In genomic region chr11:96301064-96301431, GRCm38 (mm10) we compare ENCODE assay signal across 16 mouse cellular contexts. TPM values are rescaled to one million over a fixed set of nuclear protein-coding genes. Genes with fewer than 3 reads are reported as not detected.
A peak's percentile ranks its signal among the peaks of the same experiment; 100 is the strongest.
DNase-seq lines count a peak whose midpoint lies in the region; ATAC-seq and TF ChIP-seq lines count a peak whose summit lies in the region.
"Had no signal": no experiment of that assay in that cellular context is flagged by ENCODE, and none has a peak within 500 bp of the region (broad histone marks: within the 10 kb centered on the region; RNA-seq: fewer than 3 reads in every experiment).

No protein-coding gene starts in this region.

- H3K4me2 ChIP-seq in heart, embryonic 12.5 days = peak overlapping the region; percentile 14; the same call in 1 of the 2 replicates
- peak overlapping the region; percentile 79 for H3K4me2 ChIP-seq in lung, embryonic 16.5 days (ENCODE audit: low read depth, low read length)
- H3K4me2 ChIP-seq in stomach, embryonic 15.5 days = peak overlapping the region; percentile 67
- no peak overlapping the region for H3K4me2 ChIP-seq in forebrain, postnatal 0 days (ENCODE audit: low read depth)
- H3K4me2 ChIP-seq: embryonic facial prominence, embryonic 12.5 days; forebrain, embryonic 13.5 days had no signal

- no peak for DNase-seq in heart, adult 9 months (ENCODE audit: low spot score in 2 of 2)
- DNase-seq in lung, adult 2 months = no peak
- DNase-seq in limb, embryonic 10.5 days (ENCODE audit: low spot score) = no peak
- DNase-seq in forebrain, postnatal 0 days = no peak
- no peak for DNase-seq in urinary bladder, postnatal 10 days (ENCODE audit: low spot score)
- DNase-seq: gastrocnemius, postnatal 10 days; retina, postnatal 1 day; thymus, postnatal 25 days had no signal

- H3K36me3 ChIP-seq in heart, embryonic 12.5 days = no peaks in the 10 kb centered on the region
- no peaks in the 10 kb centered on the region for H3K36me3 ChIP-seq in lung, embryonic 16.5 days (ENCODE audit: control insufficient read depth, insufficient read depth, low read length)
- peaks cover 3% of the 10 kb centered on the region; the same call in 1 of the 2 replicates for H3K36me3 ChIP-seq in limb, embryonic 10.5 days
- H3K36me3 ChIP-seq in stomach, embryonic 15.5 days = no peaks in the 10 kb centered on the region
- H3K36me3 ChIP-seq in forebrain, postnatal 0 days (ENCODE audit: insufficient read depth) = no peaks in the 10 kb centered on the region
- H3K36me3 ChIP-seq: embryonic facial prominence, embryonic 12.5 days had no signal

- peaks cover 18% of the 10 kb centered on the region for H3K4me1 ChIP-seq in heart, embryonic 12.5 days (replicated peaks)
- H3K4me1 ChIP-seq in lung, embryonic 16.5 days (replicated peaks; ENCODE audit: control insufficient read depth, insufficient read depth, low read length) = peaks cover 7% of the 10 kb centered on the region
- H3K4me1 ChIP-seq in lung, adult 2 months (ENCODE audit: control insufficient read depth, insufficient read depth, low read length) = peaks cover 3% of the 10 kb centered on the region; the same call in 1 of the 2 replicates
- H3K4me1 ChIP-seq in limb, embryonic 10.5 days = peaks cover 96% of the 10 kb centered on the region
- peaks cover 16% of the 10 kb centered on the region; the same call in 1 of the 2 replicates for H3K4me1 ChIP-seq in stomach, embryonic 15.5 days
- no peaks in the 10 kb centered on the region for H3K4me1 ChIP-seq in forebrain, postnatal 0 days (ENCODE audit: insufficient read depth)
- H3K4me1 ChIP-seq: embryonic facial prominence, embryonic 12.5 days had no signal

- ATAC-seq in heart, embryonic 12.5 days (ENCODE audit: insufficient number of reproducible peaks, low FRiP score) = no peak
- no peak for ATAC-seq in lung, embryonic 16.5 days (ENCODE audit: low read depth)
- ATAC-seq in stomach, embryonic 15.5 days (ENCODE audit: insufficient read depth, low FRiP score, low read depth) = no peak
- no peak for ATAC-seq in forebrain, postnatal 0 days
- ATAC-seq: forebrain, embryonic 13.5 days had no signal

- no peaks in the 10 kb centered on the region for H3K9me3 ChIP-seq in heart, embryonic 12.5 days (replicated peaks)
- no peaks in the 10 kb centered on the region for H3K9me3 ChIP-seq in lung, embryonic 16.5 days (ENCODE audit: control insufficient read depth, low read length)
- no peaks in the 10 kb centered on the region for H3K9me3 ChIP-seq in limb, embryonic 10.5 days (replicated peaks)
- no peaks in the 10 kb centered on the region for H3K9me3 ChIP-seq in stomach, embryonic 15.5 days
- no peaks in the 10 kb centered on the region for H3K9me3 ChIP-seq in forebrain, postnatal 0 days (ENCODE audit: low read length)
- H3K9me3 ChIP-seq: embryonic facial prominence, embryonic 12.5 days; forebrain, embryonic 13.5 days had no signal

- TF ChIP-seq CTCF in lung, adult 2 months (IDR thresholded peaks at IDR 0.05; ENCODE audit: insufficient read depth, low read length) = no peak
- no peak for TF ChIP-seq CTCF in forebrain, postnatal 0 days (IDR thresholded peaks at IDR 0.05; ENCODE audit: low read depth)

- H3K9ac ChIP-seq in heart, embryonic 12.5 days = no peak overlapping the region
- peak overlapping the region; percentile 77 for H3K9ac ChIP-seq in lung, embryonic 16.5 days (ENCODE audit: low read length)
- no peak overlapping the region for H3K9ac ChIP-seq in stomach, embryonic 15.5 days
- H3K9ac ChIP-seq in forebrain, postnatal 0 days = no peak overlapping the region
- H3K9ac ChIP-seq: embryonic facial prominence, embryonic 12.5 days; forebrain, embryonic 13.5 days had no signal

- TF ChIP-seq POLR2A in lung, adult 2 months (IDR thresholded peaks at IDR 0.05; ENCODE audit: borderline replicate concordance, extremely low read depth, low read depth, low read length) = no peak

- peak overlapping the region; percentile 4; the same call in 1 of the 2 replicates for H3K4me3 ChIP-seq in heart, embryonic 12.5 days
- peak overlapping the region; percentile 61 for H3K4me3 ChIP-seq in lung, embryonic 16.5 days (ENCODE audit: low read length)
- H3K4me3 ChIP-seq in lung, adult 2 months (replicated peaks; ENCODE audit: extremely low read depth, low read depth, low read length) = no peak overlapping the region
- H3K4me3 ChIP-seq in limb, embryonic 10.5 days = peak overlapping the region; percentile 64
- H3K4me3 ChIP-seq in stomach, embryonic 15.5 days (replicated peaks) = peak overlapping the region; percentile 53
- H3K4me3 ChIP-seq in forebrain, postnatal 0 days (ENCODE audit: low read depth, low read length) = no peak overlapping the region
- H3K4me3 ChIP-seq: embryonic facial prominence, embryonic 12.5 days; forebrain, embryonic 13.5 days; myocyte had no signal

- H3K27me3 ChIP-seq in heart, embryonic 12.5 days (replicated peaks) = peaks cover 99% of the 10 kb centered on the region
- peaks cover 75% of the 10 kb centered on the region for H3K27me3 ChIP-seq in lung, embryonic 16.5 days (ENCODE audit: control insufficient read depth, insufficient read depth, low read depth, low read length)
- H3K27me3 ChIP-seq in limb, embryonic 10.5 days (ENCODE audit: low read depth, poor library complexity, severe bottlenecking) = peaks cover 100% of the 10 kb centered on the region
- H3K27me3 ChIP-seq in stomach, embryonic 15.5 days (replicated peaks) = peaks cover 66% of the 10 kb centered on the region
- peaks cover 100% of the 10 kb centered on the region for H3K27me3 ChIP-seq in forebrain, postnatal 0 days (ENCODE audit: insufficient read depth, low read length)

- 7% methylated on average over 10 of the region's 10 CpGs for WGBS in heart, embryonic 12.5 days
- 20% methylated on average over 9 of the region's 10 CpGs for WGBS in lung, embryonic 16.5 days
- 54% methylated on average over 10 of the region's 10 CpGs for WGBS in lung, adult 2 months
- 6% methylated on average over 10 of the region's 10 CpGs for WGBS in limb, embryonic 10.5 days
- WGBS in stomach, embryonic 15.5 days = 20% methylated on average over 10 of the region's 10 CpGs
- 8% methylated on average over 10 of the region's 10 CpGs for WGBS in forebrain, postnatal 0 days

- no peak overlapping the region for H3K27ac ChIP-seq in heart, embryonic 12.5 days (ENCODE audit: poor library complexity, severe bottlenecking)
- H3K27ac ChIP-seq in lung, embryonic 16.5 days (ENCODE audit: low read length) = peak overlapping the region; percentile 21
- peak overlapping the region; percentile 81 for H3K27ac ChIP-seq in limb, embryonic 10.5 days
- H3K27ac ChIP-seq in stomach, embryonic 15.5 days = peak overlapping the region; percentile 44; the same call in 1 of the 2 replicates
- H3K27ac ChIP-seq in forebrain, postnatal 0 days (ENCODE audit: low read depth, low read length) = no peak overlapping the region
- H3K27ac ChIP-seq: embryonic facial prominence, embryonic 12.5 days; forebrain, embryonic 13.5 days had no signal

RNA-seq across cellular contexts. Expression of gene Hoxb5, which starts 2.1 kb away (rescaled TPM):
- 0.14 and 1.9 TPM in 2 replicates for polyA plus RNA-seq in heart, embryonic 12.5 days (2016; fragmentation: Nextera tagmentation; extraction: Ambion mirVana)
- 39.2 and 46.6 TPM in 2 replicates for polyA plus RNA-seq in lung, embryonic 16.5 days (2015; fragmentation: Nextera tagmentation; extraction: Ambion mirVana)
- polyA plus RNA-seq in lung, adult 2 months (2012; rRNA removed) = 12.1 and 15.6 TPM in 2 replicates
- polyA plus RNA-seq in limb, embryonic 10.5 days (2016; fragmentation: Nextera tagmentation; extraction: Ambion mirVana) = 5.5 and 5.9 TPM in 2 replicates
- polyA plus RNA-seq in stomach, embryonic 15.5 days (2015; fragmentation: Nextera tagmentation; extraction: Ambion mirVana) = 17.6 and 17.9 TPM in 2 replicates
- total RNA-seq in forebrain, postnatal 0 days (2014; rRNA removed) = not detected in 2 replicates
- polyA plus RNA-seq in forebrain, postnatal 0 days (2015; fragmentation: Nextera tagmentation; extraction: Ambion mirVana) = not detected in 2 replicates
- total RNA-seq: MEL had no signal
- polyA plus RNA-seq: forebrain, embryonic 13.5 days; myocyte had no signal

RNA-seq across cellular contexts. Expression of gene Hoxb6, which starts 8.8 kb away (rescaled TPM):
- polyA plus RNA-seq in heart, embryonic 12.5 days (2016; fragmentation: Nextera tagmentation; extraction: Ambion mirVana) = 0.62 TPM in 1 of 2 replicates, not detected in the other
- 8.8 and 11.6 TPM in 2 replicates for polyA plus RNA-seq in lung, embryonic 16.5 days (2015; fragmentation: Nextera tagmentation; extraction: Ambion mirVana)
- 8.1 and 8.2 TPM in 2 replicates for polyA plus RNA-seq in lung, adult 2 months (2012; rRNA removed)
- 6.1 and 7.9 TPM in 2 replicates for polyA plus RNA-seq in limb, embryonic 10.5 days (2016; fragmentation: Nextera tagmentation; extraction: Ambion mirVana)
- polyA plus RNA-seq in stomach, embryonic 15.5 days (2015; fragmentation: Nextera tagmentation; extraction: Ambion mirVana) = 7.5 and 10.7 TPM in 2 replicates
- total RNA-seq in forebrain, postnatal 0 days (2014; rRNA removed) = not detected in 2 replicates
- not detected in 2 replicates for polyA plus RNA-seq in forebrain, postnatal 0 days (2015; fragmentation: Nextera tagmentation; extraction: Ambion mirVana)
- total RNA-seq: MEL had no signal
- polyA plus RNA-seq: embryonic facial prominence, embryonic 12.5 days; forebrain, embryonic 13.5 days; heart, postnatal 0 days; myocyte had no signal

RNA-seq across cellular contexts. Expression of gene Hoxb7, which starts 14.6 kb away (rescaled TPM):
- polyA plus RNA-seq in heart, embryonic 12.5 days (2016; fragmentation: Nextera tagmentation; extraction: Ambion mirVana) = 0.14 and 0.22 TPM in 2 replicates
- polyA plus RNA-seq in lung, embryonic 16.5 days (2015; fragmentation: Nextera tagmentation; extraction: Ambion mirVana) = 2.2 and 3.2 TPM in 2 replicates
- 0.52 and 1.1 TPM in 2 replicates for polyA plus RNA-seq in lung, adult 2 months (2012; rRNA removed)
- polyA plus RNA-seq in limb, embryonic 10.5 days (2016; fragmentation: Nextera tagmentation; extraction: Ambion mirVana) = 7.1 and 10.2 TPM in 2 replicates
- 7.0 and 9.1 TPM in 2 replicates for polyA plus RNA-seq in stomach, embryonic 15.5 days (2015; fragmentation: Nextera tagmentation; extraction: Ambion mirVana)
- total RNA-seq in forebrain, postnatal 0 days (2014; rRNA removed) = not detected in 2 replicates
- not detected in 2 replicates for polyA plus RNA-seq in forebrain, postnatal 0 days (2015; fragmentation: Nextera tagmentation; extraction: Ambion mirVana)
- total RNA-seq: MEL had no signal
- polyA plus RNA-seq: embryonic facial prominence, embryonic 12.5 days; forebrain, embryonic 13.5 days had no signal

RNA-seq across cellular contexts. Expression of gene Hoxb4, which starts 17.0 kb away (rescaled TPM):
- polyA plus RNA-seq in heart, embryonic 12.5 days (2016; fragmentation: Nextera tagmentation; extraction: Ambion mirVana) = 0.19 and 0.32 TPM in 2 replicates
- 3.4 TPM in 2 replicates for polyA plus RNA-seq in lung, embryonic 16.5 days (2015; fragmentation: Nextera tagmentation; extraction: Ambion mirVana)
- polyA plus RNA-seq in lung, adult 2 months (2012; rRNA removed) = 9.9 and 12.5 TPM in 2 replicates
- polyA plus RNA-seq in limb, embryonic 10.5 days (2016; fragmentation: Nextera tagmentation; extraction: Ambion mirVana) = 0.89 and 1.2 TPM in 2 replicates
- polyA plus RNA-seq in stomach, embryonic 15.5 days (2015; fragmentation: Nextera tagmentation; extraction: Ambion mirVana) = 3.4 and 3.6 TPM in 2 replicates
- not detected in 2 replicates for total RNA-seq in forebrain, postnatal 0 days (2014; rRNA removed)
- polyA plus RNA-seq in forebrain, postnatal 0 days (2015; fragmentation: Nextera tagmentation; extraction: Ambion mirVana) = not detected in 2 replicates
- total RNA-seq: MEL had no signal
- polyA plus RNA-seq: forebrain, embryonic 13.5 days; myocyte had no signal

RNA-seq across cellular contexts. Expression of gene Hoxb8, which starts 19.3 kb away (rescaled TPM):
- 0.06 TPM in 1 of 2 replicates, not detected in the other for polyA plus RNA-seq in heart, embryonic 12.5 days (2016; fragmentation: Nextera tagmentation; extraction: Ambion mirVana)
- polyA plus RNA-seq in lung, embryonic 16.5 days (2015; fragmentation: Nextera tagmentation; extraction: Ambion mirVana) = 0.33 and 0.79 TPM in 2 replicates
- polyA plus RNA-seq in lung, adult 2 months (2012; rRNA removed) = 0.18 and 0.44 TPM in 2 replicates
- polyA plus RNA-seq in limb, embryonic 10.5 days (2016; fragmentation: Nextera tagmentation; extraction: Ambion mirVana) = 0.95 and 1.2 TPM in 2 replicates
- polyA plus RNA-seq in stomach, embryonic 15.5 days (2015; fragmentation: Nextera tagmentation; extraction: Ambion mirVana) = 1.1 and 1.9 TPM in 2 replicates
- total RNA-seq in forebrain, postnatal 0 days (2014; rRNA removed) = not detected in 2 replicates
- not detected in 2 replicates for polyA plus RNA-seq in forebrain, postnatal 0 days (2015; fragmentation: Nextera tagmentation; extraction: Ambion mirVana)
- total RNA-seq: MEL had no signal
- polyA plus RNA-seq: embryonic facial prominence, embryonic 12.5 days; forebrain, embryonic 13.5 days; heart, postnatal 0 days had no signal

Comparison
In these comparisons a context has a peak if more than half of its experiments do, and no peak if none do; other contexts are left out.
1. H3K4me3 ChIP-seq: peak in heart, embryonic 12.5 days (single experiment), lung, embryonic 16.5 days (single experiment), limb, embryonic 10.5 days (single experiment) and stomach, embryonic 15.5 days (single experiment); none in lung, adult 2 months (single experiment) and forebrain, postnatal 0 days (single experiment).
2. H3K27ac ChIP-seq: peak in lung, embryonic 16.5 days (single experiment), limb, embryonic 10.5 days (single experiment) and stomach, embryonic 15.5 days (single experiment); none in heart, embryonic 12.5 days (single experiment) and forebrain, postnatal 0 days (single experiment).